Mouse (Mus musculus) hindbrain, embryonic 15.5 days (tissue): Measurements from ENCODE around the gene Irf2bpl. TPM values are rescaled to one million over a fixed set of nuclear protein-coding genes. Genes with fewer than 3 reads are reported as not detected.
A peak's percentile ranks its signal among the peaks of the same experiment; 100 is the strongest.

Experiments
- ATAC-seq: fragments of 200-750 bp; cut with Nextera tagmentation; 2 replicates; pipeline ENCODE4 v1.8.0; 2017; ENCODE audit warnings: low read depth, moderate number of reproducible peaks, moderate TSS enrichment; ENCODE audit not compliant: low FRiP score
- H3K27ac ChIP-seq: fragments of 300-500 bp; sonication (generic); replicated peaks from 2 replicates; pipeline ENCODE4 v1.5.1; 2015; ENCODE audit warnings: mild to moderate bottlenecking, inconsistent platforms
- H3K27me3 ChIP-seq: fragments of 300-500 bp; sonication (generic); 2 replicates; pipeline ENCODE4 v1.6.1; 2015; ENCODE audit warnings: control low read depth, inconsistent platforms
- H3K36me3 ChIP-seq: fragments of 300-500 bp; sonication (generic); 2 replicates; pipeline ENCODE4 v1.6.1; 2015; ENCODE audit warnings: control low read depth, inconsistent platforms
- H3K4me1 ChIP-seq: fragments of 300-500 bp; sonication (generic); replicated peaks from 2 replicates; pipeline ENCODE4 v1.6.1; 2015; ENCODE audit warnings: control low read depth, inconsistent platforms
- H3K4me2 ChIP-seq: fragments of 300-500 bp; sonication (generic); 2 replicates; pipeline ENCODE4 v1.6.1; 2015; ENCODE audit warnings: moderate library complexity, mild to moderate bottlenecking, inconsistent platforms
- H3K4me3 ChIP-seq: fragments of 300-500 bp; sonication (generic); 2 replicates; pipeline ENCODE4 v1.5.1; 2015; ENCODE audit warnings: mild to moderate bottlenecking, inconsistent platforms
- H3K9ac ChIP-seq: fragments of 300-500 bp; sonication (generic); 2 replicates; pipeline ENCODE4 v1.6.1; 2015; ENCODE audit warnings: inconsistent platforms
- H3K9me3 ChIP-seq: fragments of 300-500 bp; sonication (generic); 2 replicates; pipeline ENCODE4 v1.6.1; 2016; ENCODE audit warnings: control low read depth, inconsistent platforms
- WGBS: fragments of 180-500 bp; shearing (Covaris S2); methylation state at CpG from one replicate; pipeline ENCODE4 v1.1.7; 2015; 5-methylcytosine and 5-hydroxymethylcytosine counted together
- polyA plus RNA-seq: library from polyadenylated mRNA; unstranded; fragments of >200 nt; fragmentation: Nextera tagmentation; extraction: Ambion mirVana; gene quantifications from 2 replicates; pipeline ENCODE4 v1.2.1, GENCODE M21; 2015

Irf2bpl gene
- polyA plus RNA-seq, 1 experiment from 2014 or later: 87.3 TPM

- Histone ChIP-seq H3K9me3 (no peaks in the 10 kb centered on the region), H3K27ac (peak overlapping the region; percentile 67), H3K4me1 (peaks cover 42% of the 10 kb centered on the region), H3K9ac (peak overlapping the region; percentile 28), H3K4me2 (peak overlapping the region; percentile 80), H3K36me3 (no peaks in the 10 kb centered on the region), H3K4me3 (peak overlapping the region; percentile 66), H3K27me3 (no peaks in the 10 kb centered on the region)
- ATAC-seq: no peak
- 30% methylated on average over 3 of the region's 3 CpGs for WGBS
Measured at GRCm38 (mm10) chr12:86880090-86880723, 4.4 kb downstream of the Irf2bpl start.

- 0 out of 2 replicates have a peak overlapping the region, but pooled peaks have one; percentile 18 for H3K9ac ChIP-seq
- WGBS: 31% methylated on average over 6 of the region's 6 CpGs
Measured at GRCm38 (mm10) chr12:86879446-86880085, 5.0 kb downstream of the Irf2bpl start.

GRCm38 (mm10) chr12:86878426-86879353 is 5.9 kb downstream of the Irf2bpl start:
- Histone ChIP-seq H3K9ac (peak overlapping the region; percentile 20), H3K4me3 (0 out of 2 replicates have a peak overlapping the region, but pooled peaks have one; percentile 66), H3K27ac (peak overlapping the region; percentile 67), H3K36me3 (no peaks in the 10 kb centered on the region), H3K4me1 (peaks cover 38% of the 10 kb centered on the region), H3K4me2 (peak overlapping the region; percentile 80), H3K9me3 (no peaks in the 10 kb centered on the region), H3K27me3 (no peaks in the 10 kb centered on the region)
- 54% methylated on average over 16 of the region's 16 CpGs for WGBS
- no peak for ATAC-seq

More at GRCm38 (mm10) chr12:86879446-86880085, 5.0 kb downstream of the Irf2bpl start:
- no peaks in the 10 kb centered on the region for H3K27me3 ChIP-seq
- no peaks in the 10 kb centered on the region for H3K36me3 ChIP-seq
- peak overlapping the region; percentile 80 for H3K4me2 ChIP-seq
- ATAC-seq: no peak
- no peaks in the 10 kb centered on the region for H3K9me3 ChIP-seq
- peak overlapping the region; percentile 66 for H3K4me3 ChIP-seq
- peak overlapping the region; percentile 67 for H3K27ac ChIP-seq
- peaks cover 38% of the 10 kb centered on the region for H3K4me1 ChIP-seq

GRCm38 (mm10) chr12:86876981-86877380 is 7.6 kb downstream of the Irf2bpl start:
- Histone ChIP-seq H3K4me1 (peaks cover 40% of the 10 kb centered on the region), H3K27me3 (no peaks in the 10 kb centered on the region), H3K9ac (no peak overlapping the region), H3K27ac (no peak overlapping the region), H3K9me3 (no peaks in the 10 kb centered on the region), H3K36me3 (no peaks in the 10 kb centered on the region), H3K4me3 (no peak overlapping the region), H3K4me2 (no peak overlapping the region)
- ATAC-seq: no peak
- 94% methylated on average over 4 of the region's 4 CpGs for WGBS

- Histone ChIP-seq H3K9ac (no peak overlapping the region), H3K4me1 (peaks cover 35% of the 10 kb centered on the region), H3K4me3 (no peak overlapping the region), H3K4me2 (no peak overlapping the region), H3K27ac (no peak overlapping the region), H3K9me3 (no peaks in the 10 kb centered on the region), H3K27me3 (no peaks in the 10 kb centered on the region), H3K36me3 (no peaks in the 10 kb centered on the region)
- no peak for ATAC-seq
- 84% methylated on average over 5 of the region's 5 CpGs for WGBS
Measured at GRCm38 (mm10) chr12:86876116-86876515, 8.5 kb downstream of the Irf2bpl start.

DNA sequence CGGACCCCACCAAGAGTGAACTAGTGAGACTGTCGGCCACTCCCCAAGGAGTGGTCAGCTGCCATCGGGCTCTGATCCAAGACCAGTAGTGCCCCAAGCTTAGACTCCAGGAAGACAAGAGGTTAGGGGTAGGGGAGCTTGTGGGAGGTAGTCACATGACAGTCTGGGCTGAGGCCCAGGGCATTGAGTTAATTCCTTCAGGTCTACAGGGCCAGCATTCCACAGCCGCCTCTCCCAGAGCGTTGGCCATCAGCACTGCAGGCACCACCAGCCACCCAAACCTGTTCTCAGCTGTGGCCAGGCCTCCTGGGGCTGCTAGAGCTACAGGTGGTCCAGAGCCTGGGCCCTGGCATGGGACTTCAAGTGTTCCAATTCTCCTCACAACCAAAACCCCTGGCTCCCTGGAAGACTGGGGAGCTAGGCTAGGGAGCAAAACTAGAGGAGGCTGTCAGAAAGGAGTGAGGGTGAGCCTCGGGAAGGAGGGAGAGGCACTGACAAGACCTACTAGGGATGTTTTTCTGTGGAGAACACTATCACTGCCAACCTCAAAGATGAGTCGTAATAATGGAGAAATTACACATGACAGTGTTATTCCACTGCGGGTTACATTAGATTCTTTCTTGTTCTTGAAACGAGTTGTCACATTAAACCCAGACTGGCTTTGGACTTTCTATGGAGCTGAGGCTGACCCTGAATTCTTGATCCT is 12.1 kb downstream of the Irf2bpl start:
- no peak overlapping the region for H3K4me3 ChIP-seq
- H3K27me3 ChIP-seq: no peaks in the 10 kb centered on the region
- no peaks in the 10 kb centered on the region for H3K36me3 ChIP-seq
- peak; percentile 58 for ATAC-seq
- H3K27ac ChIP-seq: no peak overlapping the region
- H3K4me1 ChIP-seq: peaks cover 8% of the 10 kb centered on the region
- H3K9me3 ChIP-seq: no peaks in the 10 kb centered on the region
- H3K4me2 ChIP-seq: no peak overlapping the region
- WGBS: 67% methylated on average over 9 of the region's 9 CpGs
- H3K9ac ChIP-seq: no peak overlapping the region

GRCm38 (mm10) chr12:86871666-86872334 is 12.8 kb downstream of the Irf2bpl start:
- Histone ChIP-seq H3K9me3 (no peaks in the 10 kb centered on the region), H3K4me2 (no peak overlapping the region), H3K36me3 (no peaks in the 10 kb centered on the region), H3K9ac (no peak overlapping the region), H3K27me3 (no peaks in the 10 kb centered on the region), H3K4me1 (peaks cover 11% of the 10 kb centered on the region), H3K27ac (no peak overlapping the region), H3K4me3 (no peak overlapping the region)
- 80% methylated on average over 4 of the region's 4 CpGs for WGBS
- peak; percentile 39; the same call in 1 of the 2 replicates for ATAC-seq

DNA sequence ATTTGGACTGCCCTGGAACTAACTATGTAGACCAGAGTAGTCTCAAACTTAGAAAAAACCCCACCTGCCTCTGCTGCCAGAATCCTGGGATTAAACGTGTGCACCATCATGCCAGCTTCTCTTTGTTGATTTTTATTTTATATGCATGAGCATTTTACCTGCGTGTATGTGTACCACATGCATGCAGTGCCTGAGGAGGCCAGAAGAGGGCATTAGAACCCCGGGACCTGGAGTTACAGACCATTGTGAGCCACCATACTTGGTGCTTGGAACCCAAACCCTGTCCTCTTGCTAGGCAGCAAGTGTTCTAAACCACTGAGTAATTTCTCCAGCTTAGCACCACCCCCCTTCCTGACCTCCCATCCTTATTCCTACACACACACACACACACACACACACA is 13.6 kb downstream of the Irf2bpl start:
- no peaks in the 10 kb centered on the region for H3K9me3 ChIP-seq
- H3K9ac ChIP-seq: no peak overlapping the region
- H3K4me1 ChIP-seq: peaks cover 11% of the 10 kb centered on the region
- H3K27ac ChIP-seq: no peak overlapping the region
- ATAC-seq: no peak
- H3K36me3 ChIP-seq: no peaks in the 10 kb centered on the region
- H3K4me3 ChIP-seq: no peak overlapping the region
- H3K27me3 ChIP-seq: no peaks in the 10 kb centered on the region
- H3K4me2 ChIP-seq: no peak overlapping the region
- WGBS: 93% methylated on average over 3 of the region's 3 CpGs

GRCm38 (mm10) chr12:86869761-86870160 is 14.8 kb downstream of the Irf2bpl start:
- H3K27ac ChIP-seq: no peak overlapping the region
- H3K4me2 ChIP-seq: no peak overlapping the region
- no peak overlapping the region for H3K9ac ChIP-seq
- H3K27me3 ChIP-seq: no peaks in the 10 kb centered on the region
- H3K4me3 ChIP-seq: no peak overlapping the region
- no peaks in the 10 kb centered on the region for H3K36me3 ChIP-seq
- no peaks in the 10 kb centered on the region for H3K9me3 ChIP-seq
- 84% methylated on average over 6 of the region's 6 CpGs for WGBS
- no peak for ATAC-seq
- peaks cover 11% of the 10 kb centered on the region for H3K4me1 ChIP-seq

DNA sequence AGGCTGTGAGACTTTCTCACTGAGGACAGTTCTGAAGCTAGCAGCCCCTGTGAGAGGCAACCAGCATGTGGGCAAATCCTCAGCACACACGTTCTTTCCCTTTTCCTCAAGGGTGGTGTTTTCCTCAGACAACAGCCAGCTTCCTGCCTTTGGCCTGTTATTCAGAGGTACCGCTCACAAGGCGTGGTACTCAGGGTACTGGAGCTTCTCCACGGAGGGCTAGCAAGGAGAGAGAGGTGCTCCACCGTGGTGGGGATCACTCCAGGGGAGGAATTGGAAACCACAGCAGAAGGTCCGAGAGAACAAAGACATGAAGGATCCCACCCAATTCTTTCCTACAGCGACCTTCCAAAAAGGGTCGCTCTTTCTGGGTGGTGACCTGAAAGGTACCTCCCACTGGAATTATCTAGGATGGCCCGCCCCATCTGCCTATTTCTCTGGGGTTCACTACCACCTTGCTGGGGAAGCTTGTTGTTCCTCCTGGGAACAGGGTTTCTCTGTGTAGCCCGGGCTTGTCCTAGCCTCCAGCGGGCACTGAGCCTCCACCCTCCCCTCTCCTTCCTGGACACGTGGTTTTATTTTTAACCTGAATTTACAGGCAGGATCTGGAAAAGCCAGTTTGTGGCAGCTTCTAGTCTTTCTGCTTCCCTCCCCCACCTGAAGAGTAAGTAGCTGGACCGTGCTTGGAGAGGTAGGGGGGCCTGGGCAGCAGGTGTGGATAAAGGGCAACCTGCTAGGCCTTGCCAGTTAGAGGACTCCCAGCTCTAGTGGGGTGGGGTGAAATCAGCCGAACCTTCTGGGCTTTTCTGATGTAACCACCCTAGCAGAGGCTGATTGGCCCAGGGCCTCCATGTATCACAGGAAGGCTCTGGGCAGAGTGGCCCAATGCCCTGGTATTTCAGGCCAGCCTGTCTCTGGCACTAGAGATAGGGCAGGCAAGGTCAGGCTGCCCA is 17.1 kb downstream of the Irf2bpl start:
- Histone ChIP-seq H3K36me3 (no peaks in the 10 kb centered on the region), H3K9ac (no peak overlapping the region), H3K4me3 (no peak overlapping the region), H3K27me3 (no peaks in the 10 kb centered on the region), H3K27ac (no peak overlapping the region), H3K4me2 (no peak overlapping the region), H3K9me3 (no peaks in the 10 kb centered on the region), H3K4me1 (peaks cover 11% of the 10 kb centered on the region)
- ATAC-seq: no peak
- 50% methylated on average over 14 of the region's 14 CpGs for WGBS
